Mouse (Mus musculus) ES-E14 (cell line): ENCODE results near the gene Nuak1.

Source experiments
- CHD2 ChIP-seq: IDR thresholded peaks from 2 replicates; pipeline ENCODE4 v1.6.1; 2014; ENCODE audit warnings: mild to moderate bottlenecking, low read depth, low read length, inconsistent platforms
- HCFC1 ChIP-seq: IDR thresholded peaks from 2 replicates; pipeline ENCODE4 v1.6.1; 2012; ENCODE audit warnings: low read length, inconsistent platforms, borderline replicate concordance; ENCODE audit not compliant: insufficient read depth
- MAFK ChIP-seq: IDR thresholded peaks from 2 replicates; pipeline ENCODE4 v1.6.1; 2014; ENCODE audit warnings: mild to moderate bottlenecking, low read depth, low read length, inconsistent platforms; ENCODE audit not compliant: insufficient read depth
- ZC3H11A ChIP-seq: IDR thresholded peaks from 2 replicates; pipeline ENCODE4 v1.6.1; 2012; ENCODE audit warnings: low read depth, mild to moderate bottlenecking, inconsistent platforms, low read length, borderline replicate concordance

DNA sequence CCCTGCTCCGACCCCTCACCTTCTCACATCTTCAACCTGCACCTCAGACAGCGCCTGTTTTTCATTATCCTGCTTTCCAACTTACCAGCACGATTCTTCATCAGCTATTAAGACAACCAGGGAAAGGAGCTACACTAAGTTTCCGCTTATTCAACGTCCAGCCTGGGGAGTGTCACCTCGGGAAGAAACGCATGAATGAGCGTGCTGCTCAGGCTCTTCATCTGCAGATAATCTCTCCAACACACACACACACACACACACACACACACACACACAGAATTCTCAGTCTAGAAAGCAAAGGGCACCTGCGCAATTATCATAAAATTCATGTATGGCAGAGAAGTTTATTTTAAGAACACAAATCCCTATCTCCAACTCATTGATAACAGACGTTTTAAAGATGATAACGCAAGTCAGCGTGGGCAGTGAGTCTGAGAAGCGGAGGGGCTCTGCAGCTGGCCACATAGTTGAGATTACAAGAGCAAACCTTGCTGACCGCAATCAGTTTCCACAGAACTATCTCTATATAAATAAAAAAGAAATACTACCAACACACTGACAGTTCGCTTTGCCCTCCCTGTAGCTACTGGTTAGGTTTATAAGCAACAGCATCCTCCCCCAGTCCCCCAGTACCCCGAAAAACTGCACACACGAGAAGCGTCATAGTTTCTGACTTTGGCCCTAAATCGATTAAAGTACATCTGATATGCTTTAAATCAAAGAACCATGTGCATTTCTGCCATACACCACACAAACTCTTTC, 1.8 kb downstream of the Nuak1 start:
- TF ChIP-seq MAFK, result no peak
- no peak for TF ChIP-seq CHD2
- TF ChIP-seq ZC3H11A, result no peak
- TF ChIP-seq HCFC1, result no peak
